Mouse (Mus musculus) stomach, embryonic 14.5 days (tissue): Measurements from ENCODE around the gene Hmbs. TPM values are rescaled to one million over a fixed set of nuclear protein-coding genes. Genes with fewer than 3 reads are reported as not detected.

Experiments used
- ATAC-seq: fragments of 200-750 bp; cut with Nextera tagmentation; 2 replicates; pipeline ENCODE4 v1.8.0; 2017; ENCODE audit warnings: low read depth, moderate TSS enrichment; ENCODE audit not compliant: insufficient number of reproducible peaks, insufficient read depth, low FRiP score
- H3K27ac ChIP-seq: fragments of 300-500 bp; sonication (generic); 2 replicates; pipeline ENCODE4 v1.5.1; 2014; ENCODE audit warnings: mild to moderate bottlenecking, low read length, moderate library complexity, mixed read lengths
- H3K27me3 ChIP-seq: fragments of 300-500 bp; sonication (generic); 2 replicates; pipeline ENCODE4 v1.6.1; 2014; ENCODE audit warnings: low read length, control low read depth, mixed read lengths; ENCODE audit not compliant: control insufficient read depth, insufficient read depth
- H3K36me3 ChIP-seq: fragments of 300-500 bp; sonication (generic); 2 replicates; pipeline ENCODE4 v1.6.1; 2014; ENCODE audit warnings: mild to moderate bottlenecking, control low read depth, low read length, moderate library complexity, mixed read lengths; ENCODE audit not compliant: control insufficient read depth, insufficient read depth
- H3K4me1 ChIP-seq: fragments of 300-500 bp; sonication (generic); 2 replicates; pipeline ENCODE4 v1.6.1; 2014; ENCODE audit warnings: low read length, control low read depth, mixed read lengths; ENCODE audit not compliant: control insufficient read depth, insufficient read depth
- H3K4me2 ChIP-seq: fragments of 300-500 bp; sonication (generic); replicated peaks from 2 replicates; pipeline ENCODE4 v1.6.1; 2014; ENCODE audit warnings: low read depth, low read length, control low read depth
- H3K4me3 ChIP-seq: fragments of 300-500 bp; sonication (generic); 2 replicates; pipeline ENCODE4 v1.5.1; 2014; ENCODE audit warnings: low read depth, low read length, control low read depth
- H3K9ac ChIP-seq: fragments of 300-500 bp; sonication (generic); replicated peaks from 2 replicates; pipeline ENCODE4 v1.6.1; 2014; ENCODE audit warnings: low read depth, mild to moderate bottlenecking, control low read depth, low read length, moderate library complexity, mixed read lengths
- H3K9me3 ChIP-seq: fragments of 300-500 bp; sonication (generic); 2 replicates; pipeline ENCODE4 v1.6.1; 2016; ENCODE audit warnings: low read depth, low read length, control low read depth; ENCODE audit not compliant: control insufficient read depth
- WGBS: fragments of 180-500 bp; shearing (Covaris S2); extraction: QIAGEN DNeasy Blood & Tissue Kit; methylation state at CpG from one replicate; pipeline ENCODE4 v1.1.7; 2014; 5-methylcytosine and 5-hydroxymethylcytosine counted together
- polyA plus RNA-seq: library from polyadenylated mRNA; unstranded; fragments of >200 nt; fragmentation: Nextera tagmentation; extraction: Ambion mirVana; gene quantifications from 2 replicates; pipeline ENCODE4 v1.2.1, GENCODE M21; 2014

Gene Hmbs
- polyA plus RNA-seq, 1 experiment from 2014 or later = 130 TPM

GRCm38 (mm10) chr9:44314910-44315309 lies 29.1 kb downstream of the Hmbs start:
- WGBS = 88% methylated on average over 18 of the region's 18 CpGs
- no peak overlapping the region for H3K4me2 ChIP-seq
- no peak overlapping the region for H3K9ac ChIP-seq
- no peak overlapping the region for H3K27ac ChIP-seq
- H3K9me3 ChIP-seq = no peaks in the 10 kb centered on the region
- H3K4me1 ChIP-seq = peaks cover 21% of the 10 kb centered on the region
- no peak for ATAC-seq
- peaks cover 13% of the 10 kb centered on the region for H3K36me3 ChIP-seq
- no peaks in the 10 kb centered on the region for H3K27me3 ChIP-seq
- no peak overlapping the region for H3K4me3 ChIP-seq

- 78% methylated on average over 4 of the region's 4 CpGs for WGBS
- no peak for ATAC-seq
- H3K4me1 ChIP-seq = peaks cover 20% of the 10 kb centered on the region
- H3K4me3 ChIP-seq = no peak overlapping the region
- H3K36me3 ChIP-seq = peaks cover 13% of the 10 kb centered on the region
- H3K4me2 ChIP-seq = no peak overlapping the region
- no peaks in the 10 kb centered on the region for H3K27me3 ChIP-seq
- H3K27ac ChIP-seq = no peak overlapping the region
- no peaks in the 10 kb centered on the region for H3K9me3 ChIP-seq
- H3K9ac ChIP-seq = no peak overlapping the region
These were observed 29.8 kb downstream of the Hmbs start for GRCm38 (mm10) chr9:44314257-44314547.

- H3K9ac ChIP-seq = no peak overlapping the region
- no peak overlapping the region for H3K4me2 ChIP-seq
- H3K4me3 ChIP-seq = no peak overlapping the region
- 80% methylated on average over 19 of the region's 19 CpGs for WGBS
- H3K27me3 ChIP-seq = no peaks in the 10 kb centered on the region
- ATAC-seq = no peak
- H3K4me1 ChIP-seq = peaks cover 15% of the 10 kb centered on the region
- peaks cover 13% of the 10 kb centered on the region for H3K36me3 ChIP-seq
- no peaks in the 10 kb centered on the region for H3K9me3 ChIP-seq
- H3K27ac ChIP-seq = no peak overlapping the region
These were observed 30.4 kb downstream of the Hmbs start for GRCm38 (mm10) chr9:44313476-44314256.

GRCm38 (mm10) chr9:44311136-44312134 lies 32.6 kb downstream of the Hmbs start:
- Histone ChIP-seq H3K4me3 (peak overlapping the region; percentile 14; the same call in 1 of the 2 replicates), H3K4me1 (peaks cover 10% of the 10 kb centered on the region), H3K27ac (peak overlapping the region; percentile 59; the same call in 1 of the 2 replicates), H3K27me3 (no peaks in the 10 kb centered on the region), H3K4me2 (peak overlapping the region; percentile 40), H3K9ac (no peak overlapping the region), H3K9me3 (no peaks in the 10 kb centered on the region), H3K36me3 (peaks cover 13% of the 10 kb centered on the region)
- 12% methylated on average over 27 of the region's 27 CpGs for WGBS
- peak; percentile 78; the same call in 1 of the 2 replicates for ATAC-seq

GRCm38 (mm10) chr9:44310750-44311135 lies 33.3 kb downstream of the Hmbs start:
- Histone ChIP-seq H3K4me2 (peak overlapping the region; percentile 40), H3K36me3 (peaks cover 11% of the 10 kb centered on the region), H3K27me3 (no peaks in the 10 kb centered on the region), H3K4me1 (peaks cover 10% of the 10 kb centered on the region), H3K9me3 (no peaks in the 10 kb centered on the region), H3K4me3 (peak overlapping the region; percentile 14; the same call in 1 of the 2 replicates), H3K9ac (no peak overlapping the region), H3K27ac (peak overlapping the region; percentile 59; the same call in 1 of the 2 replicates)
- WGBS = 35% methylated on average over 10 of the region's 10 CpGs
- no peak for ATAC-seq

- Histone ChIP-seq H3K4me2 (no peak overlapping the region), H3K9ac (no peak overlapping the region), H3K4me1 (peaks cover 11% of the 10 kb centered on the region), H3K27me3 (no peaks in the 10 kb centered on the region), H3K36me3 (peaks cover 4% of the 10 kb centered on the region; the same call in 1 of the 2 replicates), H3K4me3 (no peak overlapping the region), H3K9me3 (no peaks in the 10 kb centered on the region), H3K27ac (no peak overlapping the region)
- no peak for ATAC-seq
- WGBS = 60% methylated on average over 3 of the region's 3 CpGs
These were observed 34.3 kb downstream of the Hmbs start for GRCm38 (mm10) chr9:44309756-44310155.

- Histone ChIP-seq H3K4me2 (no peak overlapping the region), H3K27ac (no peak overlapping the region), H3K36me3 (peaks cover 2% of the 10 kb centered on the region), H3K4me3 (no peak overlapping the region), H3K27me3 (no peaks in the 10 kb centered on the region), H3K4me1 (peaks cover 16% of the 10 kb centered on the region), H3K9me3 (no peaks in the 10 kb centered on the region), H3K9ac (no peak overlapping the region)
- WGBS = 81% methylated on average over 2 of the region's 2 CpGs
- no peak for ATAC-seq
These were observed 36.8 kb downstream of the Hmbs start for GRCm38 (mm10) chr9:44307248-44307647.

- H3K9ac ChIP-seq = no peak overlapping the region
- 87% methylated on average over 6 of the region's 6 CpGs for WGBS
- H3K27me3 ChIP-seq = no peaks in the 10 kb centered on the region
- H3K4me3 ChIP-seq = no peak overlapping the region
- peaks cover 12% of the 10 kb centered on the region for H3K4me1 ChIP-seq
- no peak for ATAC-seq
- H3K36me3 ChIP-seq = peaks cover 8% of the 10 kb centered on the region
- H3K27ac ChIP-seq = no peak overlapping the region
- H3K4me2 ChIP-seq = no peak overlapping the region
- H3K9me3 ChIP-seq = no peaks in the 10 kb centered on the region
These were observed 37.5 kb downstream of the Hmbs start for GRCm38 (mm10) chr9:44306532-44306931.
